Mouse (Mus musculus) limb, embryonic 11.5 days (tissue): ENCODE measurements around the gene Tnfaip2. TPM values are rescaled to one million over a fixed set of nuclear protein-coding genes. Genes with fewer than 3 reads are reported as not detected.

ENCODE experiments used
- polyA plus RNA-seq: library from polyadenylated mRNA; unstranded; fragments of >200 nt; fragmentation: Nextera tagmentation; extraction: Ambion mirVana; gene quantifications from 2 replicates; pipeline ENCODE4 v1.2.1, GENCODE M21; 2014

Tnfaip2 gene
- polyA plus RNA-seq, 1 experiment from 2014 or later = 3.1 TPM

Other genes starting within 250 kb of the Tnfaip2 start
- gene Amn, start 171.4 kb upstream of the Tnfaip2 start, polyA plus RNA-seq = 0.28 and 0.29 TPM in 2 replicates
- 30.4 and 30.9 TPM in 2 replicates for gene Cdc42bpb, start 64.8 kb upstream of the Tnfaip2 start, polyA plus RNA-seq
- 0.63 TPM in 1 of 2 replicates, not detected in the other for gene Lbhd2, start 35.7 kb upstream of the Tnfaip2 start, polyA plus RNA-seq
- gene Exoc3l4, start 25.5 kb upstream of the Tnfaip2 start, polyA plus RNA-seq = 4.1 TPM in 2 replicates
- gene Gm266, start 43.4 kb downstream of the Tnfaip2 start, polyA plus RNA-seq = 11.4 and 13.8 TPM in 2 replicates
- 666 and 690 TPM in 2 replicates for gene Eif5, start 95.5 kb downstream of the Tnfaip2 start, polyA plus RNA-seq
- 65.4 and 65.7 TPM in 2 replicates for gene Mark3, start 132.1 kb downstream of the Tnfaip2 start, polyA plus RNA-seq
- gene Ckb, start 229.9 kb downstream of the Tnfaip2 start, polyA plus RNA-seq = 76.4 and 84.4 TPM in 2 replicates
- 6.3 and 7.4 TPM in 2 replicates for gene Trmt61a, start 235.6 kb downstream of the Tnfaip2 start, polyA plus RNA-seq